Mouse (Mus musculus): ENCODE measurements around the gene Gm10837. TPM values are rescaled to one million over a fixed set of nuclear protein-coding genes. Genes with fewer than 3 reads are reported as not detected.
"Not testable (repeated sequence)": the region's sequence is repeated elsewhere in the genome, so short reads cannot be mapped to it uniquely, and the experiment has no call there.

Gm10837 gene
- polyA plus RNA-seq, 1 experiment from 2014 or later: 0.19 TPM

DNA sequence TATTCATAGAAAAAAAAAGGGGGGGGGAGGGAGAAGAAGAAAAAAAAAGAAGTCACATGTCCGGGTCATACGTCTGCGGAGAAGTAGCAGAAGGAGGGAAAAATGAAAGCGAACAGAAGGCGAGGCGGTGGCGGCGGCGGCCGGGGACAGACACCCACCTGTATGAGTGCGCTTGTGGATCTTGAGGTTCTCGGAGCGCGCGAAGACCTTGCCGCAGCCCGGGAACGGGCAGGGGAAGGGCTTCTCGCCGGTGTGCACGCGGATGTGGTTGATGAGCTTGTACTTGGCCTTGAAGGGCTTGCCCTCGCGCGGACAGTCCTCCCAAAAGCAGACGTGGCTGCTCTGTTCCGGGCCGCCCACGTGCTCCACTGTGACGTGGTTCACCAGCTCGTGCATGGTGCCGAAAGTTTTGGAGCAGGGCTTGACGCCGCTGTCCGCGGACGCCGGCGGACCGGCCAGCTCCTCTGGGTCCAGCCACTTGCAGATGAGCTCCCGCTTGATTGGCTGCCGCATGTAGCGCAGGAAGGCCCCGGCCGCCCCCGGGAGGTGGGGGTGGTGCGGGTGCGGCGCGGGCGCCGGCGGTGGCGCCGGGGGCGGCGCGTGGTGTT lies 26.5 kb upstream of the Gm10837 start:
- H3K9ac ChIP-seq (ENCODE audit: low read depth, low read length): peak overlapping the region; percentile 75
- peak overlapping the region; percentile 92 for H3K27ac ChIP-seq (ENCODE audit: low read length)
- H3K27me3 ChIP-seq (ENCODE audit: control insufficient read depth, insufficient read depth, low read depth, low read length): peaks cover 31% of the 10 kb centered on the region
- H3K36me3 ChIP-seq (ENCODE audit: control insufficient read depth, insufficient read depth, low read length); H3K9me3 ChIP-seq (replicated peaks; ENCODE audit: control insufficient read depth, low read length, poor library complexity, severe bottlenecking): not testable (repeated sequence)
- H3K4me2 ChIP-seq (ENCODE audit: low read length): peak overlapping the region; percentile 70
- peak overlapping the region; percentile 52 for H3K4me3 ChIP-seq (ENCODE audit: low read depth, low read length)
- ATAC-seq: 0 out of 2 replicates have a peak, but pooled peaks have one; percentile 12
- H3K4me1 ChIP-seq (ENCODE audit: control insufficient read depth, insufficient read depth, low read length): peaks cover 16% of the 10 kb centered on the region
- under 1% methylated on average over 47 of the region's 58 CpGs for WGBS

DNA sequence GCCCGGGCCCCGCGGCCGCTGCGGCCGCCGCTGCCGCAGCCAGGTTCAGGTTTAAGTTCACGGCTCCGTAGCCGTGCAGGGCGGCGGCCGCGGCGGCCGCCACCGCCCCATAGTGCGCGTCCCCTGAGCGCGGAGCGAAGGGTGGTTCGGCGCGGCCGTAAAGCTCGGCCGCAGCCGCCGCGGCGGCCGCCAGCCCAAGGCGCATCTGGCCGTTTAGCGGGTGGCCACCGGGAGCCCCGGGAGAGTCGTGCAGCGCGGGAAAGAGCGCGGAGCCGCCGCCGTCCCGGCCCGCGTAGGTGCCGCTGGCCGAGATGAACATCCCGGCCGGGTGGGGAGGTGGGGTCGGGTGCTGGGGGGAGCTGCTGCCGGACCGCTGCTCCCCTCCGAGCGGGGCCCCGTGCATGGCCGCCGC lies 26.0 kb upstream of the Gm10837 start:
- no peaks in the 10 kb centered on the region for H3K9me3 ChIP-seq (replicated peaks; ENCODE audit: control insufficient read depth, low read length, poor library complexity, severe bottlenecking)
- H3K27me3 ChIP-seq (ENCODE audit: control insufficient read depth, insufficient read depth, low read depth, low read length): peaks cover 31% of the 10 kb centered on the region
- peaks cover 16% of the 10 kb centered on the region for H3K4me1 ChIP-seq (ENCODE audit: control insufficient read depth, insufficient read depth, low read length)
- H3K27ac ChIP-seq (ENCODE audit: low read length): peak overlapping the region; percentile 92
- peak overlapping the region; percentile 75 for H3K9ac ChIP-seq (ENCODE audit: low read depth, low read length)
- under 1% methylated on average over 20 of the region's 62 CpGs for WGBS
- peak overlapping the region; percentile 70 for H3K4me2 ChIP-seq (ENCODE audit: low read length)
- peak overlapping the region; percentile 52 for H3K4me3 ChIP-seq (ENCODE audit: low read depth, low read length)
- ATAC-seq: no peak; the same call in 1 of the 2 replicates
- H3K36me3 ChIP-seq (ENCODE audit: control insufficient read depth, insufficient read depth, low read length): no peaks in the 10 kb centered on the region

DNA sequence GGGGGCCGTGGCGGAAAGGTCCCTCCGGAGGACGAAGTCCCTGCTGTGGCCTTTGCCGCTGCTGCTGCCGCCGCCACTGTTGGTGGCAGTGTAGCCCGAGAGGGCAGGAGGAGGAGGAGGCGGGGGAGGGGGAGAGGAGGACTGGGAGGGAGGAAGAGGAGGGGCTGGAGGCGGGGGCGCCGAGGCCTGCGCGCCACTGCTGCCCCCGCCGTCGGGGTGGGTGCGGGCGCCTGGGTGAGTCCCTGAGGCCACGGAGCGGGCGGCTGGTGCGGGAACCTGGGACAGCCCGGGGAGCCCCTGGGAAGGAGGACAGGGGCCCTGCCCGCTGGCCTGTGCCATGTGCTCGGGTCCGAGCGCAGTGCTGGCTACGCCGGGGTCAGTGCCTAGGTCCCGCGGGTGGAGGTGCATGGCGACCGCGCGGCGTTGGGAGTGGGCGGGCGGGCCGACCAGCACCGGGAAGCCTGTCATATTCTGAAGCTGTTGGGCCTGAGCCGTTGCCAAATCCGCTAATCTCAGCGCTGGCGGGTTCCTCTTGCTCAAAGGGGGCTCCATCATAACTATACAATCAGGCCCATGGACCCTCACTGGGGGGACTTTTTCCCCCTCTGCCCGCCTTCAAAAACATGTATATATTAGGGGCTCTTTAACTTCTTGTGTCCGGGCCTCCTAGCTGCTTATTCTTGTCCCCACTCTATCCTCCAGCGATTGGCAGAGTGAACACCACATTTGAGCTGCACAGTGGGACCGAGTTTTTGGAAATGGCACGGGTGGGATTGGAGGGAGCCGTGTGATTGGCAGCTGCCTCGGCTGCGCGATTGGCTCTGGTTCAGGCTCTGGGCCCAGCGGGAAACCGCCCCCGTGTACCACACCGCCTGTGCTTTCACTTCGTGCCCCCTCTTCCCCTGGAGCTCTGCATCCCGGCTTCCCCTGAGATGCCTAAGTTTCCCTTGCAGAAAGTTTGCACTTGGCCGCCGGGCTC lies 25.3 kb upstream of the Gm10837 start, which contains the start of gene Zic5:
Zic5 (minus strand) TSS at position 915 of the 979 bp plus-strand sequence.
- Histone ChIP-seq H3K4me3 (ENCODE audit: low read depth, low read length) (peak within 1 kb of the TSS; percentile 52), H3K36me3 (ENCODE audit: control insufficient read depth, insufficient read depth, low read length) (no peaks in the 10 kb centered on the region), H3K27ac (ENCODE audit: low read length) (peak within 1 kb of the TSS; percentile 92), H3K9ac (ENCODE audit: low read depth, low read length) (peak within 1 kb of the TSS; percentile 75), H3K9me3 (replicated peaks; ENCODE audit: control insufficient read depth, low read length, poor library complexity, severe bottlenecking) (no peaks in the 10 kb centered on the region), H3K4me2 (ENCODE audit: low read length) (peak within 1 kb of the TSS; percentile 70), H3K4me1 (ENCODE audit: control insufficient read depth, insufficient read depth, low read length) (peaks cover 16% of the 10 kb centered on the region), H3K27me3 (ENCODE audit: control insufficient read depth, insufficient read depth, low read depth, low read length) (peaks cover 30% of the 10 kb centered on the region)
- under 1% methylated on average over 50 of the region's 62 CpGs for WGBS
- ATAC-seq: peak; percentile 84

DNA sequence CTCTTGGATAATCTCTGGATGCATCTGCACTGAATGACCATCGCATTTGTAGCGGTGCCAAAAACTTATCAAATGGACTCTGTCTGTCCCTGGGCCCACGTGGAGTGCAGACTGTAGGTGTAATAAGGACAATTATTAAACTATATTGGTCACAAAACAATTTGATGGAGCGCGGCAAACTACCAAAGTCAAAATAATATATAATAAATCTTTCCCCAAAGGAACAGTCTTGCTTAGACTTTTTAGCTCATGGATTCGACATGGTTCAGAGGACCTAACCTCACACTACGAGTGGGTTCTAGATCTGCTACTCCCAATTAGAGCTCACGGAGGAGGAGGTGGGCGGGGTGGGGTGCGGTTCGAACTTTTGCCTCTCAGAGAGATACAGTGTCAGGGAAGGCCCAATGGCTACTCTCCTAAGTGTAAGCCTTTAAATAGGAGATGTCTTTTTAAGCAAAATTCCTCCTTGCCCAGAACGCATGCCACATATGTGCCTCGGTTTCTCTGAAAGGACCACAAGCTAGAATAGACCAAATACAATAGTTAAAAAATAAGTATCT lies 24.4 kb upstream of the Gm10837 start:
- Histone ChIP-seq H3K36me3 (ENCODE audit: control insufficient read depth, insufficient read depth, low read length) (no peaks in the 10 kb centered on the region), H3K9me3 (replicated peaks; ENCODE audit: control insufficient read depth, low read length, poor library complexity, severe bottlenecking) (no peaks in the 10 kb centered on the region), H3K27me3 (ENCODE audit: control insufficient read depth, insufficient read depth, low read depth, low read length) (peaks cover 25% of the 10 kb centered on the region), H3K9ac (ENCODE audit: low read depth, low read length) (no peak overlapping the region), H3K4me3 (ENCODE audit: low read depth, low read length) (peak overlapping the region; percentile 52), H3K27ac (ENCODE audit: low read length) (peak overlapping the region; percentile 92), H3K4me1 (ENCODE audit: control insufficient read depth, insufficient read depth, low read length) (peaks cover 16% of the 10 kb centered on the region), H3K4me2 (ENCODE audit: low read length) (peak overlapping the region; percentile 70)
- WGBS: 19% methylated on average over 13 of the region's 13 CpGs
- no peak for ATAC-seq

DNA sequence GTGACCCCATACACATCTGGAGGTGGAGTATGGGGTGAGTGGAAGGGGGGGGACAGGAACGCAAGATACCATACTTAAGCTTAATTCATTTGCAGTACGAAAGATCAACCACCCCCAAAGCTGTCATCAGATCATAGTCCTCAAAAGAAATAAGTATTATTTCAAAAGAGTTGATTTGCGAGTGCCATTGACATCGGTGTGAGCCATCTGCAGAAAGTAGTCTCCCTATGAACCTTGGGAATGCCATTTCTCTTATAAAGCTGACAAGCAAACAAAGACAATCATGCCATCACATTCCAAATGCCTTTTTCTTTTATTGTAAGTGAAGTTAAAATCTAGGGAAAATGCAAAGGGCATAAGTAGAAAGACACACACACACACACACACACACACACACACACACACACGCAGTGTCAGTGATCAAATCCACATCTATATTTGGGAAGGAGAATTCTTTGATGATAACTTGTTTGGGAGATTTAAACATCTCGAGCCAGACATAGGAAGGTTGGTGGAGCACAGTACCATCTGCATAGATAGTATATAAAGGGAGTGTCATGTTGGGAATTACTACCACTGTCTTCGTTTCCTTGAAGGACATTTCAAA lies 23.5 kb upstream of the Gm10837 start:
- H3K4me2 ChIP-seq (ENCODE audit: low read length): no peak overlapping the region
- 42% methylated on average over 7 of the region's 7 CpGs for WGBS
- peaks cover 21% of the 10 kb centered on the region for H3K27me3 ChIP-seq (ENCODE audit: control insufficient read depth, insufficient read depth, low read depth, low read length)

DNA sequence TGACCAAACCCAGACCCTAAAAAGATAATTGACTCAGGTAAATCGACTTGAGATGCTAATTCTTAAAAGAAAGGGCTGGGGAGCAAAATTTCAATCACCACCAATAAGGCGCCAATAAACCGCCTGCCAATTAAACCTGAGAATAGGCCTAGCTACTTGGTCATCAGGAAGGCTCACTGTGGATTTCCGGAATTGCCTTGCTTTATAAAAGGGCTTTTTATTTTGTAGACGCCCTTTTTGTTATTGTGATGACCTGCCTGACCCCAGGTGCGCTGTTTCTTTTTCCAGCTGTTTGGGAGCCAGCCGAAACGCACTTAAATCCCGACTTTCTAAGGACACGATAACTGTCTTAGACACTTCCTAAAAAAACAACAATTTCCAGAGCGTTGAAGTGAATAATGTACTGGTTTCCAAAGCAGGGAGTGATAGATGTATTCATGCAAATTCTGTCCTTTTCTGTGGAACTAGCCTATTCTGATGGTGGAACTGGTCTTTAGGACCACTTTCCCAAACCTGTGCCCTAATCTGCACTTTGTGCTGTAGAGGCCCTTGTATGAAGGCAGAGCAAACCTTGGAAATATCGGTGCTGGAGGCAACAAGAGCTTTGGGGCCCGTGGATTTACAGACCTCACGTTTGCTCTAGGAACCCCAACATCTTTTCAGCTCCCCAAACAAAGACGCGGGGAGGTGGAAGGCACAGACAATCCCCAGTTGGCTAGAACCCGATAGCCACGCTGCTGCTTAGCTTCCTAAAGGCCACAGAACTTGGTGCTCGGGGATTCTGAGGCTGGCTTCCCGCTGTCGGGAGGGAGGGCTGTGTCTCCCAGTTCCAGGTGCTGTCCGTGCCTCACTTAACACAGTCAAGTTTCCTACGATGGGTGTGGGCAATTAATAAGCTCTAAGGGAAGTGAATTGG lies 22.2 kb upstream of the Gm10837 start:
- WGBS: 14% methylated on average over 23 of the region's 23 CpGs
- Histone ChIP-seq H3K9me3 (replicated peaks; ENCODE audit: control insufficient read depth, low read length, poor library complexity, severe bottlenecking) (no peaks in the 10 kb centered on the region), H3K27ac (ENCODE audit: low read length) (peak overlapping the region; percentile 50), H3K9ac (ENCODE audit: low read depth, low read length) (peak overlapping the region; percentile 13; the same call in 1 of the 2 replicates), H3K36me3 (ENCODE audit: control insufficient read depth, insufficient read depth, low read length) (no peaks in the 10 kb centered on the region), H3K4me3 (ENCODE audit: low read depth, low read length) (no peak overlapping the region), H3K27me3 (ENCODE audit: control insufficient read depth, insufficient read depth, low read depth, low read length) (peaks cover 9% of the 10 kb centered on the region), H3K4me2 (ENCODE audit: low read length) (peak overlapping the region; percentile 29), H3K4me1 (ENCODE audit: control insufficient read depth, insufficient read depth, low read length) (peaks cover 16% of the 10 kb centered on the region)
- no peak for ATAC-seq

More for the DNA sequence above, 23.5 kb upstream of the Gm10837 start:
- Histone ChIP-seq H3K36me3 (ENCODE audit: control insufficient read depth, insufficient read depth, low read length) (no peaks in the 10 kb centered on the region), H3K4me3 (ENCODE audit: low read depth, low read length) (no peak overlapping the region), H3K9me3 (replicated peaks; ENCODE audit: control insufficient read depth, low read length, poor library complexity, severe bottlenecking) (no peaks in the 10 kb centered on the region), H3K9ac (ENCODE audit: low read depth, low read length) (no peak overlapping the region), H3K27ac (ENCODE audit: low read length) (no peak overlapping the region), H3K4me1 (ENCODE audit: control insufficient read depth, insufficient read depth, low read length) (peaks cover 16% of the 10 kb centered on the region)
- ATAC-seq: no peak

DNA sequence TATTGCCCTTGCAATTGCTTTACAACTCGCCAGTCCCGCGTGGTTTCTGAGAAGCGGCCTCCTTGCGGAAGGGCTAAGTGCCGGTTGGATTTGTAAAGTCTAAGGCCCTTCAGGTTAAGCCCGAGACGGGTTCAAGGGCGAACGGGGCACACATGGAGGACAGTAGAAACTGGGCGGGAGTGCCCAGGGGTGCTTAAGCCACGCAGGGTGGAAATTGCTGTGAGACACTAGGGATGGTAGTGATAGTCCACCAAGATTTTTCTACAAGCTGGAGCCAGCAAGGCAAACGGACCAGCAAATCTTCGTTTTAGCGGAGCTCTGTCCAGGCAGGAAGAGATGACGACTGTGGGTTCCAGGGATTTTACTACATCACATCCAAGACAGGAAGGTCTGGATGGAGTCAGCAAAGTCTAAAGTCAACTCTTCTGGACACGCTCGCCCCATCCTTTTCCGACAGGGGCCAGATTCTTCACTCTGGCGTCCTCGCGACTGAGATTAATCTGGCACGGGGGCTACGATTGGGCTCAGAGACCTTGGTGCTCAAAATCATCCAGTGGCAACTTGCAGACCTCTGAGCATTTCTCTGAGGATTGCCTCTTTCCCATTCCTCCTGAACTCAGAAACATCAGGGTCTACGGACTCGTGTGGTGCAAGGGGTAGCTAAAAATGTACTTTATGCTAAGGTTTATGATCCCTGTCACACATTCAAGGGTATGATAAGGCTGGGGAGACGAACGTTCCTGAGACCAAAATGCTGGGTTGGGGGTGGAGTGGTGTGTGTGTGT lies 21.2 kb upstream of the Gm10837 start:
- Histone ChIP-seq H3K4me2 (ENCODE audit: low read length) (peak overlapping the region; percentile 29), H3K9me3 (replicated peaks; ENCODE audit: control insufficient read depth, low read length, poor library complexity, severe bottlenecking) (no peaks in the 10 kb centered on the region), H3K9ac (ENCODE audit: low read depth, low read length) (no peak overlapping the region), H3K27me3 (ENCODE audit: control insufficient read depth, insufficient read depth, low read depth, low read length) (peaks cover 9% of the 10 kb centered on the region), H3K36me3 (ENCODE audit: control insufficient read depth, insufficient read depth, low read length) (no peaks in the 10 kb centered on the region), H3K4me3 (ENCODE audit: low read depth, low read length) (no peak overlapping the region), H3K27ac (ENCODE audit: low read length) (peak overlapping the region; percentile 50), H3K4me1 (ENCODE audit: control insufficient read depth, insufficient read depth, low read length) (peaks cover 11% of the 10 kb centered on the region)
- 6% methylated on average over 28 of the region's 28 CpGs for WGBS
- no peak for ATAC-seq

All from midbrain, embryonic 16.5 days (tissue).